Mouse (Mus musculus) kidney, postnatal 0 days (tissue): ENCODE results near the gene Dnaic2. TPM values are rescaled to one million over a fixed set of nuclear protein-coding genes. Genes with fewer than 3 reads are reported as not detected.

Experiments
- ATAC-seq: fragments of 200-750 bp; cut with Nextera tagmentation; replicated peaks from 2 replicates; pipeline ENCODE4 v1.8.0; 2017; ENCODE audit warnings: low read depth, moderate number of reproducible peaks, moderate TSS enrichment, moderate library complexity; ENCODE audit not compliant: low FRiP score
- DNase-seq: peaks from one replicate; pipeline ENCODE4 v3.0.0-alpha.2; 2016; ENCODE audit warnings: low spot score
- H3K27ac ChIP-seq: fragments of 300-500 bp; sonication (generic); 2 replicates; pipeline ENCODE4 v1.5.1; 2014; ENCODE audit warnings: mild to moderate bottlenecking
- H3K27me3 ChIP-seq: fragments of 300-500 bp; sonication (generic); 2 replicates; pipeline ENCODE4 v1.6.1; 2014; ENCODE audit warnings: low read length, mixed read lengths; ENCODE audit not compliant: insufficient read depth
- H3K36me3 ChIP-seq: fragments of 300-500 bp; sonication (generic); 2 replicates; pipeline ENCODE4 v1.6.1; 2014; ENCODE audit warnings: low read length, mixed read lengths; ENCODE audit not compliant: insufficient read depth
- H3K4me1 ChIP-seq: fragments of 300-500 bp; sonication (generic); replicated peaks from 2 replicates; pipeline ENCODE4 v1.6.1; 2014; ENCODE audit warnings: antibody characterized with exemption, low read length, mixed read lengths; ENCODE audit not compliant: insufficient read depth
- H3K4me2 ChIP-seq: fragments of 300-500 bp; sonication (generic); 2 replicates; pipeline ENCODE4 v1.6.1; 2014; ENCODE audit warnings: mild to moderate bottlenecking, low read length, moderate library complexity, mixed read lengths
- H3K4me3 ChIP-seq: fragments of 300-500 bp; sonication (generic); replicated peaks from 2 replicates; pipeline ENCODE4 v1.5.1; 2014; ENCODE audit warnings: low read depth, low read length
- H3K9ac ChIP-seq: fragments of 300-500 bp; sonication (generic); 2 replicates; pipeline ENCODE4 v1.6.1; 2014; ENCODE audit warnings: low read depth, low read length
- H3K9me3 ChIP-seq: fragments of 300-500 bp; sonication (generic); replicated peaks from 2 replicates; pipeline ENCODE4 v1.6.1; 2016; ENCODE audit warnings: low read length, inconsistent platforms, mixed read lengths
- CTCF ChIP-seq: IDR thresholded peaks from 2 replicates; pipeline ENCODE4 v1.5.1; 2016; ENCODE audit warnings: antibody characterized with exemption, low read depth, mild to moderate bottlenecking, moderate library complexity
- WGBS: fragments of 180-500 bp; shearing (Covaris S2); extraction: QIAGEN DNeasy Blood & Tissue Kit; methylation state at CpG from one replicate; pipeline ENCODE4 v1.1.7; 2014; 5-methylcytosine and 5-hydroxymethylcytosine counted together
- polyA plus RNA-seq: library from polyadenylated mRNA; unstranded; fragments of >200 nt; fragmentation: Nextera tagmentation; extraction: Ambion mirVana; gene quantifications from 2 replicates; pipeline ENCODE4 v1.2.1, GENCODE M21; 2015

Gene Dnaic2
- polyA plus RNA-seq, 1 experiment from 2014 or later = 0.43 TPM

DNA sequence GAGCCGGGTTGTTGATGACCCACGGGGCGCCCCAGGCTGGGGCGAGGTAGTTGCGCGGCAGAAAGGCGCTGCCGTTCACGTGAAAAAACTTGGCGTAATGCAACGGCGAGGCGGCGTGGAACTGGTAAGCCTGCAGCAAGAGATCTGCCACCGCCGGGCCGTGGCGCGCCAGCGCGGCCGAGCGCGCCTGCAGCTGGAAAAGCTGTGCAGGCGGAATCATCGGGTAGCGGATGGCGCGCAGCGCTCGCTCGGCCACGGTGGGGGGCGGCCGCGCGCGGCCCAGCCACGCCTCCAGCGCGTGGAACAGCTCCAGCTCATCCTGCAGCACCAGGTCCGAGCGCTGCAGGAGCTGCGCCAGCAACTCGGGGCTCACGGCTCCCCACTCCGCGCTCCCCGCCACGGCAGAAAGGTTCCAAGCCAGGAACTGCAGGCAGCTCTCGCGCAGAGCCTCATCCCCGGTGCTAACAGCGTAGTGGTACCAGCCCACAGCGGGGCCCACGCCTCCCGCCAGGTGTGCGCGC, 64.7 kb downstream of the Dnaic2 start:
- Histone ChIP-seq H3K4me2 (peak overlapping the region; percentile 73), H3K4me3 (peak overlapping the region; percentile 37), H3K36me3 (no peaks in the 10 kb centered on the region), H3K9ac (peak overlapping the region; percentile 35), H3K4me1 (peaks cover 30% of the 10 kb centered on the region), H3K27ac (no peak overlapping the region), H3K9me3 (no peaks in the 10 kb centered on the region), H3K27me3 (peaks cover 53% of the 10 kb centered on the region)
- ATAC-seq (no peak), DNase-seq (no peak)
- WGBS = 1% methylated on average over 59 of the region's 59 CpGs
- TF ChIP-seq CTCF = no peak

DNA sequence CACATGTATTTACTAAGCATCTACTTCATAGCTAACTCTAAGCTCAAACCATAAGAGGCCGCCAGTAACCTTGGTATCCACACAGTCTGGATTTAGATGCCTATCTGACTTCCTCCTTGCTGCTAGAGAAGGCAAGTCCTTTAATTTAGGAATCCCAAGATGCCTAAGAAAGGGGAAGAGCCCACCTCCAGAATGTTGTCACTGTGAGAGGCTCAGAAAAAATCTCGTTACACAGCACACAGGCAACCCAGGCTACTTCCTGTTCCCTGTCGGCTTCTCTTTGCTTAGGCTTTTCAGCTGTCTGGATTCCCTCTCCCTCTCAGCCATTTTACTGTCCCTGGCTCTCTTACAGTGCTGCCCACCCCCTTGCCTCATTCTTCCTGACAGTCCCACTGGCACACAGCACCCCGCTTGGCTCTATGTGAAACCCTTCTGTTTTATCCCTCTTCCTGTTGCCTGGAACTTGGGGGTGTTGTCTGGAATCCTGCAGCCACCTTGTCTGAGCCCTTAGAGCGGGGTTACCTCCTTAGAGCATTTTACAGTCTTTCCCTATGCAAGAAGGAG, 65.8 kb downstream of the Dnaic2 start:
- 69% methylated on average over 5 of the region's 5 CpGs for WGBS
- no peaks in the 10 kb centered on the region for H3K9me3 ChIP-seq
- no peak for TF ChIP-seq CTCF
- no peak overlapping the region for H3K27ac ChIP-seq
- peaks cover 30% of the 10 kb centered on the region for H3K4me1 ChIP-seq
- no peak overlapping the region for H3K4me2 ChIP-seq
- H3K9ac ChIP-seq = no peak overlapping the region
- ATAC-seq (no peak), DNase-seq (no peak)
- H3K27me3 ChIP-seq = peaks cover 45% of the 10 kb centered on the region
- H3K4me3 ChIP-seq = no peak overlapping the region
- no peaks in the 10 kb centered on the region for H3K36me3 ChIP-seq

DNA sequence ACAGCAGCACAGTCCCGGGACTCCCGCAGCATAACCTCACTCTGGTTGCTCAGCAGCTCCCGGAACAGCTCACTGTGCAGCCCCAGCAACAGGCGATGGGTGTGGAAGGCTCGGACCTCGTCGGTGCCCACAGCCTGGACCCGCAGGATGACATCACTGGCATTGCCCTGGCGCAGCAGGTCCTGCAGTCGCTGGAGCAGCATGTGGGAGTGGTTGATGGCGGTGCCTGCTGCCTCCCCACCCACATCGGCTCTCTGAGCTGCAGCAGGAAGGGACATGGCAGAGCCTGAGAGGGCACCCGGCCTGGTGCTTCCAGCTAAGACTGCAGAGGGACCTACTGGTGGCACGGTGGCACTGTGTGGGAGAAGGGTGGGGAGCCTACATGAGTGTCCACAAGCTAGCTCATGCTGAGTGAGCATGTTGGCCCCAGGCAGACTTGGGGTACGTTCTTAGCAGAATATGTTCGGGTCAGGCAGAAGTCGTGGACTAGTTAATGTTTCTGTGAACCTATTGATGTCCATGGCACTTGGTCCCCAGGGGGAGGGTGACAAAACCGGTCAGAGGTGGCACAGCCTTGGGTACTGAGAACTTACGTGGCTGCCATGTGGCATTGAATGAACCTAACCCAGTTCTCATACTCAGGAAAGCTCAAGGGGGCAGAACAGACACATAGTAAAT, 66.8 kb downstream of the Dnaic2 start:
- Histone ChIP-seq H3K9me3 (no peaks in the 10 kb centered on the region), H3K27me3 (peaks cover 42% of the 10 kb centered on the region), H3K36me3 (no peaks in the 10 kb centered on the region), H3K4me3 (no peak overlapping the region), H3K9ac (0 out of 2 replicates have a peak overlapping the region, but pooled peaks have one; percentile 14), H3K27ac (no peak overlapping the region), H3K4me1 (peaks cover 30% of the 10 kb centered on the region), H3K4me2 (no peak overlapping the region)
- WGBS = 59% methylated on average over 19 of the region's 19 CpGs
- 0 out of 2 replicates have a peak, but pooled peaks have one; percentile 10 for ATAC-seq
- no peak for TF ChIP-seq CTCF
- DNase-seq = no peak

DNA sequence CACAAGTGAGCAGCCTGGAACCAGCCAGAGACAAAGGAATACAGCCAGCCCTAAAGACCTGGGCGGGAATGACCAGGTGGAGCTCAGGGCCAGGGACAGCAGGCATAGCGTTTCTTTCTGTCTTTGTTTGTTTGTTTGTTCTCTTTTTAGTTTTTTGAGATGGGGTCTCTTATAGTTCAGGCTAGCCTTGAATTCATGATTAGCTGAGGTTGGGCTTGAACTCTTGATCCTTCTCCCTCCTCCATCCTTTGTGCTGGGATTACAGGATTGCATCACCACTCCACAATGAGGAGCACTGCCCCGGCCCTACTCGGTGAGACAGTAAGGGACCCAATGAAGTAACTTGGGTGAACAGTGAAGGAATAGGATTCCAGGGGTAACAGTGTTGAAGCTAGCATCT, 67.5 kb downstream of the Dnaic2 start:
- no peak for DNase-seq
- Histone ChIP-seq H3K9me3 (no peaks in the 10 kb centered on the region), H3K4me3 (no peak overlapping the region), H3K4me2 (peak overlapping the region; percentile 60; the same call in 1 of the 2 replicates), H3K27ac (peak overlapping the region; percentile 48; the same call in 1 of the 2 replicates), H3K9ac (no peak overlapping the region), H3K27me3 (peaks cover 39% of the 10 kb centered on the region), H3K4me1 (peaks cover 30% of the 10 kb centered on the region), H3K36me3 (no peaks in the 10 kb centered on the region)
- no peak for TF ChIP-seq CTCF
- ATAC-seq = peak; percentile 2; the same call in 1 of the 2 replicates
- WGBS = 60% methylated on average over 4 of the region's 4 CpGs

DNA sequence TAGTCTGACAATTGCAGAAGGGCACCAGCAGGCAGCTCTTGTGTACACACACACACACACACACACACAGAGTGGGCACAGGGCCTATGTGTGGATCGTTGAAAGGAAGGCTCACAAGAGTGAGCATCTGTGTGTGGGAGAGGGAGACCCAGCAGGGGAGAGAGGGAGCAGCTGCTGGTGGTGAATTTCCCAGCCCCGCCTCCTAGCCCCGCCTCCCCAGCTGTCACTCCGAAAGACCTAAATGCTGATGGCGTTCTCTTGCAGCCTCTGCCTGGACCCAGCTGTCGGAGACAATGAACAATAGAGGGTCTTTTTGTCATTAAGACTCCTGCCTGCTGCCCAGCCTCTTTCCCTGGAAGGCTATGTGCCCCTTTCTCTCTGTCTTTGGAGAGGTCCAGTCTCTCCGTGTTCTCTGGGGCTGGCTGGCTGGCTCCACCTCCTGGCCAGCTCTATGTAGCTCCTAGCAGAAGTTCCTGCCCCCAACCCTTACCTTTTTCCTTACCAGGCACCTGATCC, 68.1 kb downstream of the Dnaic2 start:
- H3K9ac ChIP-seq = no peak overlapping the region
- peaks cover 30% of the 10 kb centered on the region for H3K4me1 ChIP-seq
- peak; percentile 60 for TF ChIP-seq CTCF
- no peaks in the 10 kb centered on the region for H3K9me3 ChIP-seq
- H3K36me3 ChIP-seq = no peaks in the 10 kb centered on the region
- ATAC-seq = peak; percentile 72; the same call in 1 of the 2 replicates
- peak; percentile 93 for DNase-seq
- H3K4me3 ChIP-seq = peak overlapping the region; percentile 23
- H3K27ac ChIP-seq = peak overlapping the region; percentile 48; the same call in 1 of the 2 replicates
- under 1% methylated on average over 7 of the region's 7 CpGs for WGBS
- H3K4me2 ChIP-seq = peak overlapping the region; percentile 60
- H3K27me3 ChIP-seq = peaks cover 33% of the 10 kb centered on the region

- 7% methylated on average over 4 of the region's 4 CpGs for WGBS
- peak within 1 kb of the TSS; percentile 60 for H3K4me2 ChIP-seq
- peaks cover 28% of the 10 kb centered on the region for H3K27me3 ChIP-seq
- ATAC-seq (no peak), DNase-seq (no peak)
- no peak within 1 kb of the TSS for H3K9ac ChIP-seq
- H3K36me3 ChIP-seq = no peaks in the 10 kb centered on the region
- no peak for TF ChIP-seq CTCF
- H3K27ac ChIP-seq = peak within 1 kb of the TSS; percentile 48; the same call in 1 of the 2 replicates
- H3K4me3 ChIP-seq = peak within 1 kb of the TSS; percentile 23
- H3K4me1 ChIP-seq = peaks cover 30% of the 10 kb centered on the region
- H3K9me3 ChIP-seq = no peaks in the 10 kb centered on the region
Observed at GRCm38 (mm10) chr11:114795848-114796322, 68.7 kb downstream of the Dnaic2 start, which contains the start of gene Btbd17. Gene Btbd17, minus strand, starts transcription at chr11:114795945.
